Mouse (Mus musculus): Measurements from ENCODE around the gene Bcas3.

Gene Bcas3

GRCm38 (mm10) chr11:85648893-85649292, 295.9 kb downstream of the Bcas3 start:
- no peak for DNase-seq (ENCODE audit: extremely low read depth, low read depth)

- no peak for DNase-seq (ENCODE audit: extremely low read depth, low read depth)
These were observed 296.4 kb downstream of the Bcas3 start for GRCm38 (mm10) chr11:85649373-85649772.

GRCm38 (mm10) chr11:85657471-85657870, 304.5 kb downstream of the Bcas3 start:
- no peak for DNase-seq (ENCODE audit: extremely low read depth, low read depth)

GRCm38 (mm10) chr11:85660304-85660703, 307.3 kb downstream of the Bcas3 start:
- DNase-seq (ENCODE audit: extremely low read depth, low read depth), result no peak

- DNase-seq (ENCODE audit: extremely low read depth, low read depth), result no peak
These were observed 314.2 kb downstream of the Bcas3 start for GRCm38 (mm10) chr11:85667176-85667575.

GRCm38 (mm10) chr11:85667741-85668140, 314.8 kb downstream of the Bcas3 start:
- DNase-seq (ENCODE audit: extremely low read depth, low read depth), result no peak

- DNase-seq (ENCODE audit: extremely low read depth, low read depth), result no peak
These were observed 320.0 kb downstream of the Bcas3 start for GRCm38 (mm10) chr11:85672881-85673475.

- DNase-seq (ENCODE audit: extremely low read depth, low read depth), result no peak
These were observed 322.3 kb downstream of the Bcas3 start for GRCm38 (mm10) chr11:85675244-85675643.

- no peak for DNase-seq (ENCODE audit: extremely low read depth, low read depth)
These were observed 323.5 kb downstream of the Bcas3 start for GRCm38 (mm10) chr11:85676357-85677004.

- no peak for DNase-seq (ENCODE audit: extremely low read depth, low read depth)
These were observed 325.7 kb downstream of the Bcas3 start for GRCm38 (mm10) chr11:85678666-85679065.

- no peak for DNase-seq (ENCODE audit: extremely low read depth, low read depth)
These were observed 328.8 kb downstream of the Bcas3 start for GRCm38 (mm10) chr11:85681580-85682419.

GRCm38 (mm10) chr11:85684981-85685380, 332.0 kb downstream of the Bcas3 start:
- DNase-seq (ENCODE audit: extremely low read depth, low read depth), result no peak

GRCm38 (mm10) chr11:85687816-85688439, 335.0 kb downstream of the Bcas3 start:
- no peak for DNase-seq (ENCODE audit: extremely low read depth, low read depth)

GRCm38 (mm10) chr11:85688440-85688838, 335.5 kb downstream of the Bcas3 start:
- no peak for DNase-seq (ENCODE audit: extremely low read depth, low read depth)

- no peak for DNase-seq (ENCODE audit: extremely low read depth, low read depth)
These were observed 336.3 kb downstream of the Bcas3 start for GRCm38 (mm10) chr11:85689226-85689625.

- no peak for DNase-seq (ENCODE audit: extremely low read depth, low read depth)
These were observed 338.3 kb downstream of the Bcas3 start for GRCm38 (mm10) chr11:85691285-85691684.

GRCm38 (mm10) chr11:85695614-85696263, 342.8 kb downstream of the Bcas3 start:
- DNase-seq (ENCODE audit: extremely low read depth, low read depth), result no peak

GRCm38 (mm10) chr11:85696491-85697398, 343.8 kb downstream of the Bcas3 start:
- no peak for DNase-seq (ENCODE audit: extremely low read depth, low read depth)

GRCm38 (mm10) chr11:85697468-85697867, 344.5 kb downstream of the Bcas3 start:
- DNase-seq (ENCODE audit: extremely low read depth, low read depth), result no peak

GRCm38 (mm10) chr11:85698242-85698641, 345.3 kb downstream of the Bcas3 start:
- DNase-seq (ENCODE audit: extremely low read depth, low read depth), result no peak

Measured in MEL-GATA-1-ER (cell line).